Comparison of ENCODE assay signal across 8 mouse cellular contexts in the genomic region with DNA sequence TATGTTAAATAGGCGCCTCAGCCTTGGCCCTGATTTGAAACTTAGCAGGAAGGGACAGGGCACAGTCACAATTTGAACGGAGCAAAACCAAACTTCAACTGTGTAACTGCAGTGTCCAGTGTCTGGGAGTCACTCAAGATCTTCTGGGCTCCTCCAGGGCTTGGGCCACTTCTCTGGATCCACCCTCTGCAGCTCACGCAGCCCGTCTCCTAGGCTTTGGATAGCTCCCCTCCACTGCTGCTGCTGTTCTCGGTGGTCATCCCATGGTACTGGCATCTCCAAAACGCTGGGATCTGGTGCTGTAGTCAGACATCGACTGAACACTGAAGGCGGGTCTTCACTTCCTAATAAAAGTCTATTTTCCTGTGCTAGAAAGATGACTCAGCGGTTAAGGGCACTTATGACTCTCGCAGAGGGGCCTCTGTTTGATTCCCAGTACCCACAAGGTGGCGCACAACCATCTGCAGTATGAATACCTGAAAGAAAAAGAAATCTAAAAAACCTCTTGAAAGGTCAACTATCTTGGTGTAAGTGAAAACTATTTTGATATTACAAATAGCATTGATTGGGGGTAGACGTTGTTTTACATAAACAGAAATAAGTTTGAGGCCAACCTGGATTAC. TPM values are rescaled to one million over a fixed set of nuclear protein-coding genes. Genes with fewer than 3 reads are reported as not detected.
DNase-seq lines count a peak whose midpoint lies in the region; ATAC-seq lines count a peak whose summit lies in the region.

No protein-coding gene starts in this region.

- 0 out of 2 replicates have a peak, but pooled peaks have one; percentile 28 for ATAC-seq in kidney, embryonic 14.5 days (ENCODE audit: low FRiP score, low TSS enrichment)
- ATAC-seq in kidney, embryonic 15.5 days (replicated peaks; ENCODE audit: low FRiP score): no peak
- ATAC-seq in embryonic facial prominence, embryonic 14.5 days (ENCODE audit: low read depth): no peak

- H3K36me3 ChIP-seq in kidney, embryonic 14.5 days (ENCODE audit: control insufficient read depth, insufficient read depth, low read length): no peaks in the 10 kb centered on the region
- no peaks in the 10 kb centered on the region for H3K36me3 ChIP-seq in kidney, embryonic 15.5 days
- H3K36me3 ChIP-seq in embryonic facial prominence, embryonic 14.5 days (ENCODE audit: control insufficient read depth, insufficient read depth, low read length): no peaks in the 10 kb centered on the region

- 70% methylated on average over 12 of the region's 12 CpGs for WGBS in kidney, embryonic 14.5 days
- 69% methylated on average over 12 of the region's 12 CpGs for WGBS in kidney, embryonic 15.5 days
- WGBS in embryonic facial prominence, embryonic 14.5 days: 66% methylated on average over 12 of the region's 12 CpGs

- no peaks in the 10 kb centered on the region for H3K9me3 ChIP-seq in kidney, embryonic 14.5 days (ENCODE audit: control insufficient read depth, low read length)
- H3K9me3 ChIP-seq in kidney, embryonic 15.5 days (replicated peaks): no peaks in the 10 kb centered on the region
- H3K9me3 ChIP-seq in embryonic facial prominence, embryonic 14.5 days (ENCODE audit: control insufficient read depth, low read length): no peaks in the 10 kb centered on the region; the same call in 1 of the 2 replicates

- no peak overlapping the region for H3K27ac ChIP-seq in kidney, embryonic 14.5 days (ENCODE audit: low read depth, low read length)
- no peak overlapping the region for H3K27ac ChIP-seq in kidney, embryonic 15.5 days
- H3K27ac ChIP-seq in embryonic facial prominence, embryonic 14.5 days (replicated peaks; ENCODE audit: low read depth, low read length): no peak overlapping the region

- H3K4me2 ChIP-seq in kidney, embryonic 14.5 days (replicated peaks; ENCODE audit: low read depth, low read length): no peak overlapping the region
- no peak overlapping the region for H3K4me2 ChIP-seq in kidney, embryonic 15.5 days
- no peak overlapping the region for H3K4me2 ChIP-seq in embryonic facial prominence, embryonic 14.5 days (ENCODE audit: low read depth, low read length)

- no peaks in the 10 kb centered on the region for H3K4me1 ChIP-seq in kidney, embryonic 14.5 days (ENCODE audit: control insufficient read depth, insufficient read depth, low read length)
- no peaks in the 10 kb centered on the region for H3K4me1 ChIP-seq in kidney, embryonic 15.5 days
- no peaks in the 10 kb centered on the region for H3K4me1 ChIP-seq in embryonic facial prominence, embryonic 14.5 days (ENCODE audit: control insufficient read depth, insufficient read depth, low read length)

- no peaks in the 10 kb centered on the region for H3K27me3 ChIP-seq in kidney, embryonic 14.5 days (ENCODE audit: control insufficient read depth, insufficient read depth, low read length)
- no peaks in the 10 kb centered on the region for H3K27me3 ChIP-seq in kidney, embryonic 15.5 days
- H3K27me3 ChIP-seq in embryonic facial prominence, embryonic 14.5 days (replicated peaks; ENCODE audit: control insufficient read depth, insufficient read depth, low read length): no peaks in the 10 kb centered on the region

- H3K9ac ChIP-seq in kidney, embryonic 14.5 days (ENCODE audit: low read depth, low read length): no peak overlapping the region
- no peak overlapping the region for H3K9ac ChIP-seq in kidney, embryonic 15.5 days
- H3K9ac ChIP-seq in embryonic facial prominence, embryonic 14.5 days (ENCODE audit: low read depth, low read length): no peak overlapping the region

- DNase-seq in MEL-GATA-1-ER (ENCODE audit: extremely low read depth, low read depth): peak; percentile 64
- DNase-seq in embryonic facial prominence, embryonic 14.5 days (ENCODE audit: low spot score): peak; percentile 58
- peak; percentile 40 for DNase-seq in lung, postnatal 25 days (ENCODE audit: low spot score)
- DNase-seq in cerebellum, adult 9-11 months: no peak
- no peak for DNase-seq in testis, postnatal 14 days (ENCODE audit: low spot score)
- no peak for DNase-seq in urinary bladder, postnatal 10 days (ENCODE audit: low spot score)

- no peak overlapping the region for H3K4me3 ChIP-seq in kidney, embryonic 14.5 days (ENCODE audit: low read length)
- no peak overlapping the region for H3K4me3 ChIP-seq in kidney, embryonic 15.5 days (replicated peaks)
- H3K4me3 ChIP-seq in embryonic facial prominence, embryonic 14.5 days (ENCODE audit: low read depth, low read length): no peak overlapping the region

RNA-seq across cellular contexts. Expression of a gene that starts 14.5 kb away (rescaled TPM):
- 15.0 and 22.4 TPM in 2 replicates for polyA plus RNA-seq in kidney, embryonic 14.5 days (2014; fragmentation: Nextera tagmentation; extraction: Ambion mirVana)
- polyA plus RNA-seq in kidney, embryonic 15.5 days (2015; fragmentation: Nextera tagmentation; extraction: Ambion mirVana): 10.8 and 13.0 TPM in 2 replicates
- polyA plus RNA-seq in embryonic facial prominence, embryonic 14.5 days (2014; fragmentation: Nextera tagmentation; extraction: Ambion mirVana): 11.3 and 12.6 TPM in 2 replicates

RNA-seq across cellular contexts. Expression of a gene that starts 23.9 kb away (rescaled TPM):
- polyA plus RNA-seq in kidney, embryonic 14.5 days (2014; fragmentation: Nextera tagmentation; extraction: Ambion mirVana): 26.0 and 33.7 TPM in 2 replicates
- polyA plus RNA-seq in kidney, embryonic 15.5 days (2015; fragmentation: Nextera tagmentation; extraction: Ambion mirVana): 24.5 and 27.9 TPM in 2 replicates
- polyA plus RNA-seq in embryonic facial prominence, embryonic 14.5 days (2014; fragmentation: Nextera tagmentation; extraction: Ambion mirVana): 16.5 and 21.0 TPM in 2 replicates

Comparison
In these comparisons a context has a peak if more than half of its experiments do, and no peak if none do; other contexts are left out.
1. DNase-seq: peak in MEL-GATA-1-ER (single experiment), embryonic facial prominence, embryonic 14.5 days (single experiment) and lung, postnatal 25 days (single experiment); none in cerebellum, adult 9-11 months (single experiment), testis, postnatal 14 days (single experiment) and urinary bladder, postnatal 10 days (single experiment).